Mouse (Mus musculus) stomach, postnatal 0 days (tissue): ENCODE results near the gene Scd3.

Experiments used
- CTCF ChIP-seq: IDR thresholded peaks from 2 replicates; pipeline ENCODE4 v1.5.1; 2016; ENCODE audit warnings: antibody characterized with exemption, low read depth, mild to moderate bottlenecking, moderate library complexity
- EP300 ChIP-seq: optimal IDR thresholded peaks from 2 replicates; pipeline ENCODE3; 2016; ENCODE audit warnings: antibody characterized with exemption

GRCm38 (mm10) chr19:44157005-44157404 lies 46.1 kb upstream of the Scd3 start:
- no peak for TF ChIP-seq EP300
- no peak for TF ChIP-seq CTCF
